Mouse (Mus musculus): ENCODE measurements around the gene Gm49673. TPM values are rescaled to one million over a fixed set of nuclear protein-coding genes. Genes with fewer than 3 reads are reported as not detected.

Gene Gm49673
- polyA plus RNA-seq (2014; fragmentation: Illumina TruSeq; extraction: RNeasy Lipid Tissue Mini Kit (QIAGEN cat#74804); ENCODE audit: low read depth, low replicate concordance): not detected

DNA sequence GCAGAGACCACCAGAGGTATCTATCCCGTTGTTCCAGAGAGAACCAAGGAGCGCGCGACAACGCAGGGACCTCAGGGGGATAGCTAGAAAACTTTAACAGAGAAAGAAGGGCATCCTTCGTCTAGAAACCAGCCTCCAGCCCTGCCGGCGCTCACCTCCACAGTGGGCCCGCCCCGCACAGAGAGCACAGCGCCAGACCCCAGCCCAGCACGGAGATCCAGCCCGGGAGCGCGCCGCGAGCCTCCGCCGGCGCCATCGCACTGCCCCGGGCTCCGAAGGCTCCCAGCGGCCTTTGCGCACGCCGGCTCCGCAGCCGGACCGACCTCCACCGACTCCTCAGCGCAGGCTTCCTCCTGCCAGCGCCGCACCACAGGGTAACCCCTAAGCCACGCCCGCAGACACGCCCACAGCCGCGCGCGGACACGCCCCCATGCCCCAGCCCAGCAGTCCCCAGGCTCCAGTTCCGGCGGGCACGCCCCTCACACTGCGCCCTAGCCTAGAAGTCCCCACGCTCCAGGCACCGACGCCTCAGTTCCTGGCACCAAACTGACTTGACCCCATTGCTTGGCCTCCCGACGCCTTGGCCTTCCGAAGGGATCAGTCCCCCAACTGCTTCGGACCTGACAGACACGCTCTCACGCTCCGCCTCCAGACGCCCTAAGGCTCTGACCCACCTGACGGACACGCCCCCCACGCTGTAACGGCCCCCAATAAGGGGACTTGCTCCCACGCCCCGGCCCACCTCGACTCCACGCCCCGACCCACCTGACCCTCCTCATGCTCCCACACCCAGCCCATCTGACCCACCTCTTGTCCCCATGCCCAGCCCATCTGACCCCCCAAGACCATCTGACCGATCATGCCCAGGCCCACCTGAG, at the start of gene Gm49673, which contains the start of gene Rnaset2a:
Gene Gm49673, minus strand, starts transcription at position 350 of the 878 bp plus-strand sequence.
Gene Rnaset2a, minus strand, starts transcription at position 659 of the 878 bp plus-strand sequence.

DNA sequence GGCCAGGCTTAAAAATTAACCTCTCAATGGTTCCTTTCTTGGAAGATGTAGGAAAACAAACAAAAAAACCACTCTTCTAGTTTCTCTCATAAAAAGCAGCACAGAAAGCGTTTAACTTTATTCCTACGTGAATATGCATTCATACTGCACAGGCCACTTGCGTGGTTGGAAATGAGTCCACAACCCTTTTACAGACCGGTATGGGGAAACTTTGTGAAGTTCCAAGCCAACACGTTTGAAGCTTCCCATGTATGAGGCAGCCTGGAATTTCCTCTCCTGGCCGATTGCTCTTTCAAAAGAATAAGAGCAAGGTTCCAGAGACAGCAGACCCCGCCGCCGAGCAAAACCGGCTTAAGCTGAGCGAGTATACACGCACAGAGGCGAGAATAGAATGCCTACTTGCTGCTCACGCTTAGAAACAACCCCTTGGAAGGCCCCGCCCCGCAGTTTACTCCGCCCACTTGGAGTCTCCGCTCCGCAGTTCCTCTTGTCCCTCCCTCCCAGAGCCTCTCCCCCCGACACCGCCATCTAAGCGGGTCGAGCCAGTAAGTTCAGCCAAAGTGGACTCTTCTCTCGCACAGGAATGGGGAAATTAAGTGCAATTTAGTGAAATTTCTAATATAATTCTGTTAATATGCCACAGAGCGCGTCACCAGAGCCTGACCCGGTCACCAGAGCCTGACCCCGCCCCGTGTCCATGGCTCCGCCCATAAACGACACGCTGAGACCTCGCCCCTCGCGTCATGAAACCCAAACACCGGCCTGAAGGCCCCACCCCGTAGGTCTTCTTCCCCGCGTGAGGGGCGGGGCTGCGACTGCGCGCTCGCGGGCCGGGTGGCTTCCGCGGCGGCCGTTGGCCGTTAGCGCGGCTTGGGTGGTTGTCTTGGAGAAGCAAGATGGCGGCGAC, 17.4 kb upstream of the Gm49673 start, which contains the start of gene Fgfr1op:
Gene Fgfr1op, plus strand, starts transcription at position 801 of the 907 bp plus-strand sequence.

Other genes starting within 250 kb of the Gm49673 start
- gene Tagap, start 221.8 kb downstream of the Gm49673 start, polyA plus RNA-seq (2014; fragmentation: Illumina TruSeq; extraction: RNeasy Lipid Tissue Mini Kit (QIAGEN cat#74804); ENCODE audit: low read depth, low replicate concordance): 0.58 TPM
- gene Rsph3a, start 202.2 kb downstream of the Gm49673 start, polyA plus RNA-seq (2014; fragmentation: Illumina TruSeq; extraction: RNeasy Lipid Tissue Mini Kit (QIAGEN cat#74804); ENCODE audit: low read depth, low replicate concordance): 48.3 TPM
- 23.3 TPM for gene Rnaset2a, start 309 bp upstream of the Gm49673 start, polyA plus RNA-seq (2014; fragmentation: Illumina TruSeq; extraction: RNeasy Lipid Tissue Mini Kit (QIAGEN cat#74804); ENCODE audit: low read depth, low replicate concordance)
- 15.0 TPM for gene Fgfr1op, start 17.7 kb upstream of the Gm49673 start, polyA plus RNA-seq (2014; fragmentation: Illumina TruSeq; extraction: RNeasy Lipid Tissue Mini Kit (QIAGEN cat#74804); ENCODE audit: low read depth, low replicate concordance)
- not detected for gene Ccr6, start 88.3 kb upstream of the Gm49673 start, polyA plus RNA-seq (2014; fragmentation: Illumina TruSeq; extraction: RNeasy Lipid Tissue Mini Kit (QIAGEN cat#74804); ENCODE audit: low read depth, low replicate concordance)
- gene Mpc1, start 135.1 kb upstream of the Gm49673 start, polyA plus RNA-seq (2014; fragmentation: Illumina TruSeq; extraction: RNeasy Lipid Tissue Mini Kit (QIAGEN cat#74804); ENCODE audit: low read depth, low replicate concordance): 1,010 TPM
- 29.1 TPM for gene Sft2d1, start 163.3 kb upstream of the Gm49673 start, polyA plus RNA-seq (2014; fragmentation: Illumina TruSeq; extraction: RNeasy Lipid Tissue Mini Kit (QIAGEN cat#74804); ENCODE audit: low read depth, low replicate concordance)
- gene Prr18, start 189.7 kb upstream of the Gm49673 start, polyA plus RNA-seq (2014; fragmentation: Illumina TruSeq; extraction: RNeasy Lipid Tissue Mini Kit (QIAGEN cat#74804); ENCODE audit: low read depth, low replicate concordance): not detected
- gene T2, start 208.2 kb upstream of the Gm49673 start, polyA plus RNA-seq (2014; fragmentation: Illumina TruSeq; extraction: RNeasy Lipid Tissue Mini Kit (QIAGEN cat#74804); ENCODE audit: low read depth, low replicate concordance): 1.9 TPM

Data from heart, adult 10 weeks (tissue).